24 mouse cellular contexts compared by ENCODE assay signal in the genomic region with DNA sequence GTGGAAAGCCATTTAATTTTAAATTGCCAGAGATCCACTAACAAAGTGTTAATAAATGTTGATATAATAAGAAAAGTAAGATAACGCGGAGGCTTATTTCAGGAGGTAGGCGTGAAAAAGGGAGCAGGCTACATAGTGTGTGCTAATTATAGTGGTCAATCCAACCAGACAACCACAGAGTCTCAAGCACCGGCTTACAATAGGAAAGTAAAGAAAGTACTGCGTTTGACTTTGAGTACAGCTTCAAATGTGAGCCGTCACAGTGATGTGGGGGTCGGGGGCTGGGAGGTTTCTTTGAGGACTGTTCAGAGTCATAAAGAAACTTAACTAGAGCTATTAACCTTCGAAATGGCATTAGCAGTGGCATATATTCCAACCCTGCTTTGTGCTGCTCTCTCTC.
DNase-seq lines count a peak whose midpoint lies in the region; ATAC-seq and TF ChIP-seq lines count a peak whose summit lies in the region.
"Had no signal": no experiment of that assay in that cellular context is flagged by ENCODE, and none has a peak within 500 bp of the region (broad histone marks: within the 10 kb centered on the region; RNA-seq: fewer than 3 reads in every experiment).

No protein-coding gene starts in this region.

- 0 out of 2 replicates have a peak overlapping the region, but pooled peaks have one; percentile 13 for H3K9ac ChIP-seq in heart, embryonic 14.5 days (ENCODE audit: low read length)
- H3K9ac ChIP-seq in midbrain, embryonic 12.5 days (replicated peaks) = no peak overlapping the region
- no peak overlapping the region for H3K9ac ChIP-seq in midbrain, embryonic 16.5 days (ENCODE audit: low read depth, low read length)
- no peak overlapping the region for H3K9ac ChIP-seq in forebrain, postnatal 0 days
- H3K9ac ChIP-seq: embryonic facial prominence, embryonic 12.5 days; hindbrain, embryonic 14.5 days; neural tube, embryonic 13.5 days had no signal

- DNase-seq in heart, adult 18-20 months = no peak
- no peak for DNase-seq in forebrain, postnatal 0 days
- no peak for DNase-seq in left cerebral cortex, adult 2 months (ENCODE audit: extremely low spot score in 1 of 2, low spot score in 2 of 2)
- DNase-seq in adrenal gland, adult 8-10 months = no peak
- DNase-seq: cerebellum, adult 9-10 months; gastrocnemius, postnatal 25 days; kidney, adult 8-10 months; kidney, postnatal 14 days; layer of hippocampus, postnatal 36 days; lung, adult 18-20 months; lung, postnatal 14 days; right cerebral cortex, adult 18-20 months; thymus, postnatal 36 days had no signal

- TF ChIP-seq CTCF in forebrain, postnatal 0 days (IDR thresholded peaks at IDR 0.05; ENCODE audit: low read depth) = no peak
- no peak for TF ChIP-seq CTCF in left cerebral cortex, adult 2 months (IDR thresholded peaks at IDR 0.05)

- 0 out of 4 replicates have a peak overlapping the region, but pooled peaks of 1 of the 2 experiments have one; percentile 8 for H3K4me3 ChIP-seq in heart, embryonic 14.5 days (ENCODE audit: control insufficient read depth in 1 of 2, insufficient read depth in 1 of 2, low read depth in 1 of 2, low read length in 2 of 2)
- no peak overlapping the region for H3K4me3 ChIP-seq in midbrain, embryonic 12.5 days
- H3K4me3 ChIP-seq in midbrain, embryonic 16.5 days (ENCODE audit: low read depth, low read length) = no peak overlapping the region
- H3K4me3 ChIP-seq in forebrain, postnatal 0 days (ENCODE audit: low read depth, low read length) = no peak overlapping the region
- no peak overlapping the region for H3K4me3 ChIP-seq in left cerebral cortex, adult 2 months
- H3K4me3 ChIP-seq: embryonic facial prominence, embryonic 12.5 days; erythroblast, embryonic 14.5 days; heart, embryonic 10.5 days; layer of hippocampus, adult 2 months; neural tube, embryonic 13.5 days had no signal

- no peaks in the 10 kb centered on the region for H3K36me3 ChIP-seq in heart, embryonic 14.5 days (ENCODE audit: control insufficient read depth, insufficient read depth, low read length)
- no peaks in the 10 kb centered on the region for H3K36me3 ChIP-seq in midbrain, embryonic 12.5 days
- no peaks in the 10 kb centered on the region for H3K36me3 ChIP-seq in midbrain, embryonic 16.5 days (ENCODE audit: control insufficient read depth, insufficient read depth, low read length)
- no peaks in the 10 kb centered on the region for H3K36me3 ChIP-seq in forebrain, postnatal 0 days (ENCODE audit: insufficient read depth)
- H3K36me3 ChIP-seq: embryonic facial prominence, embryonic 12.5 days; heart, embryonic 10.5 days; neural tube, embryonic 13.5 days had no signal

- H3K27me3 ChIP-seq in heart, embryonic 14.5 days (ENCODE audit: control insufficient read depth, insufficient read depth, low read length) = no peaks in the 10 kb centered on the region
- H3K27me3 ChIP-seq in midbrain, embryonic 12.5 days = no peaks in the 10 kb centered on the region
- H3K27me3 ChIP-seq in midbrain, embryonic 16.5 days (ENCODE audit: control insufficient read depth, insufficient read depth, low read depth, low read length) = no peaks in the 10 kb centered on the region
- H3K27me3 ChIP-seq in forebrain, postnatal 0 days (ENCODE audit: insufficient read depth, low read length) = no peaks in the 10 kb centered on the region
- H3K27me3 ChIP-seq: CH12.LX; embryonic facial prominence, embryonic 12.5 days; neural tube, embryonic 13.5 days had no signal

- intact Hi-C loops in left cerebral cortex, adult 2 months (cut with DNase I) = loop anchor here (10.0 kb wide), 1 partner anchor 1229 kb away; no protein-coding TSS in a partner anchor

- H3K4me1 ChIP-seq in heart, embryonic 14.5 days (ENCODE audit: control insufficient read depth in 2 of 2, insufficient read depth in 2 of 2, low read length in 2 of 2) = no peaks in the 10 kb centered on the region
- H3K4me1 ChIP-seq in midbrain, embryonic 12.5 days = peaks cover 6% of the 10 kb centered on the region; the same call in 1 of the 2 replicates
- H3K4me1 ChIP-seq in midbrain, embryonic 16.5 days (ENCODE audit: control insufficient read depth, insufficient read depth, low read length) = 0 out of 2 replicates have a peak, but pooled peaks cover 4% of the 10 kb centered on the region
- no peaks in the 10 kb centered on the region for H3K4me1 ChIP-seq in forebrain, postnatal 0 days (ENCODE audit: insufficient read depth)
- H3K4me1 ChIP-seq: embryonic facial prominence, embryonic 12.5 days; heart, embryonic 10.5 days; neural tube, embryonic 13.5 days had no signal

- H3K4me2 ChIP-seq in heart, embryonic 14.5 days (ENCODE audit: low read length) = peak overlapping the region; percentile 43
- no peak overlapping the region for H3K4me2 ChIP-seq in midbrain, embryonic 12.5 days (replicated peaks)
- no peak overlapping the region for H3K4me2 ChIP-seq in midbrain, embryonic 16.5 days (ENCODE audit: low read length)
- H3K4me2 ChIP-seq in forebrain, postnatal 0 days (ENCODE audit: low read depth) = no peak overlapping the region
- H3K4me2 ChIP-seq: embryonic facial prominence, embryonic 12.5 days; hindbrain, embryonic 14.5 days; liver, embryonic 11.5 days; neural tube, embryonic 13.5 days had no signal

- no peaks in the 10 kb centered on the region for H3K9me3 ChIP-seq in heart, embryonic 14.5 days (ENCODE audit: control insufficient read depth, low read length)
- H3K9me3 ChIP-seq in midbrain, embryonic 12.5 days = no peaks in the 10 kb centered on the region
- no peaks in the 10 kb centered on the region for H3K9me3 ChIP-seq in midbrain, embryonic 16.5 days (replicated peaks; ENCODE audit: control insufficient read depth, low read length, poor library complexity, severe bottlenecking)
- H3K9me3 ChIP-seq in forebrain, postnatal 0 days (ENCODE audit: low read length) = no peaks in the 10 kb centered on the region
- H3K9me3 ChIP-seq: embryonic facial prominence, embryonic 12.5 days; heart, embryonic 10.5 days; neural tube, embryonic 13.5 days had no signal

- no peak for ATAC-seq in heart, embryonic 14.5 days (ENCODE audit: insufficient number of reproducible peaks, insufficient read depth, low FRiP score, low read depth)
- peak; percentile 62 for ATAC-seq in midbrain, embryonic 12.5 days (ENCODE audit: low FRiP score, low read depth)
- ATAC-seq in midbrain, embryonic 16.5 days = no peak
- ATAC-seq in forebrain, postnatal 0 days = peak; percentile 47; the same call in 1 of the 2 replicates

- WGBS in heart, embryonic 14.5 days = 35% methylated on average over 8 of the region's 8 CpGs
- 50% methylated on average over 8 of the region's 8 CpGs for WGBS in midbrain, embryonic 12.5 days
- WGBS in midbrain, embryonic 16.5 days = 32% methylated on average over 8 of the region's 8 CpGs
- 24% methylated on average over 8 of the region's 8 CpGs for WGBS in forebrain, postnatal 0 days

- H3K27ac ChIP-seq in heart, embryonic 14.5 days (replicated peaks in 1 of 2; ENCODE audit: control insufficient read depth in 1 of 2, insufficient read depth in 1 of 2, low read depth in 2 of 2, low read length in 2 of 2) = no peak overlapping the region
- H3K27ac ChIP-seq in midbrain, embryonic 12.5 days (replicated peaks) = no peak overlapping the region
- H3K27ac ChIP-seq in midbrain, embryonic 16.5 days (ENCODE audit: low read length) = no peak overlapping the region
- H3K27ac ChIP-seq in forebrain, postnatal 0 days (ENCODE audit: low read depth, low read length) = no peak overlapping the region
- no peak overlapping the region for H3K27ac ChIP-seq in left cerebral cortex, adult 2 months
- H3K27ac ChIP-seq: embryonic facial prominence, embryonic 12.5 days; heart, embryonic 10.5 days; hindbrain, embryonic 14.5 days; neural tube, embryonic 13.5 days had no signal

Comparison
In these comparisons a context has a peak if more than half of its experiments do, and no peak if none do; other contexts are left out.
1. ATAC-seq: peak in midbrain, embryonic 12.5 days (single experiment) and forebrain, postnatal 0 days (single experiment); none in heart, embryonic 14.5 days (single experiment) and midbrain, embryonic 16.5 days (single experiment).